Mouse (Mus musculus): ENCODE measurements around the gene Slc25a11. TPM values are rescaled to one million over a fixed set of nuclear protein-coding genes. Genes with fewer than 3 reads are reported as not detected.

The Slc25a11 gene
- polyA plus RNA-seq, 1 experiment, result 136 TPM

DNA sequence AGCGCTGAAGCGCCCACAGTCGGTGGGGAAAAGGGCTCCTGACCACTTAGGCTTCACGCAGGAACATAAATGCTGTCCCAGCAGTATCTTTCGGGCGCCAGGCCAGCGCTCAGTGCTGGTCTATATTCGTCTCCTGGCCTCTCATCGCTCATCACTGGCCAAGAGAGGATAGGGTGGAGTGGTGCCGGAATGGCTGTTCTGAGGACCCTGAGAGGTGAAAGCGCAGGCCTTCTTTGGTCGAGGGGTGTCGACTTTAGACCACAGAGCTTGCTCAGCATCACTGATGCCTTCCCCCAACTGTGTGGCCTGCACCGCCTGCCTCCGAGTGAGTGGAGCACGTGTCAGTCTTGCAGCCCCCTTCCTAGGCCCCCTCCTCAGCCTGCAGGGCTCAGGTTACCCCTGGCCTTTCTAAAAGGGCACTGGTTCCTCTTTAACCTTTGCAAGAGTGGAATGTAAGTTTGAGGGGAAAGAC, 9.2 kb upstream of the Slc25a11 start:
- H3K36me3 ChIP-seq (ENCODE audit: control insufficient read depth, insufficient read depth), result peaks cover 50% of the 10 kb centered on the region
- H3K27me3 ChIP-seq (ENCODE audit: control insufficient read depth, insufficient read depth, insufficient read length), result no peaks in the 10 kb centered on the region
- H3K4me3 ChIP-seq (ENCODE audit: insufficient read depth, poor library complexity, severe bottlenecking), result peak overlapping the region; percentile 99
- peak overlapping the region; percentile 85 for H3ac ChIP-seq (ENCODE audit: control insufficient read depth, insufficient read length, low read depth)
- TF ChIP-seq MAX (IDR thresholded peaks at IDR 0.05) (peak; percentile 83), FOSL1 (IDR thresholded peaks at IDR 0.05; ENCODE audit: insufficient read depth, low read length, poor library complexity, severe bottlenecking) (no peak), USF1 (IDR thresholded peaks at IDR 0.05; ENCODE audit: low read depth) (peak; percentile 11), MYOD1 (IDR thresholded peaks at IDR 0.05; ENCODE audit: control insufficient read depth, insufficient read length, low read depth) (no peak), MYOG (IDR thresholded peaks at IDR 0.05; ENCODE audit: control insufficient read depth, extremely low read depth, insufficient read length) (no peak), CTCF (IDR thresholded peaks at IDR 0.05; ENCODE audit: control insufficient read depth, insufficient read depth, insufficient read length) (no peak), CEBPB (IDR thresholded peaks at IDR 0.05; ENCODE audit: low read depth) (no peak)
- H3K79me2 ChIP-seq (ENCODE audit: control insufficient read depth, insufficient read depth), result peaks cover 94% of the 10 kb centered on the region
- peaks cover 68% of the 10 kb centered on the region for H3K79me3 ChIP-seq (ENCODE audit: low read depth)

DNA sequence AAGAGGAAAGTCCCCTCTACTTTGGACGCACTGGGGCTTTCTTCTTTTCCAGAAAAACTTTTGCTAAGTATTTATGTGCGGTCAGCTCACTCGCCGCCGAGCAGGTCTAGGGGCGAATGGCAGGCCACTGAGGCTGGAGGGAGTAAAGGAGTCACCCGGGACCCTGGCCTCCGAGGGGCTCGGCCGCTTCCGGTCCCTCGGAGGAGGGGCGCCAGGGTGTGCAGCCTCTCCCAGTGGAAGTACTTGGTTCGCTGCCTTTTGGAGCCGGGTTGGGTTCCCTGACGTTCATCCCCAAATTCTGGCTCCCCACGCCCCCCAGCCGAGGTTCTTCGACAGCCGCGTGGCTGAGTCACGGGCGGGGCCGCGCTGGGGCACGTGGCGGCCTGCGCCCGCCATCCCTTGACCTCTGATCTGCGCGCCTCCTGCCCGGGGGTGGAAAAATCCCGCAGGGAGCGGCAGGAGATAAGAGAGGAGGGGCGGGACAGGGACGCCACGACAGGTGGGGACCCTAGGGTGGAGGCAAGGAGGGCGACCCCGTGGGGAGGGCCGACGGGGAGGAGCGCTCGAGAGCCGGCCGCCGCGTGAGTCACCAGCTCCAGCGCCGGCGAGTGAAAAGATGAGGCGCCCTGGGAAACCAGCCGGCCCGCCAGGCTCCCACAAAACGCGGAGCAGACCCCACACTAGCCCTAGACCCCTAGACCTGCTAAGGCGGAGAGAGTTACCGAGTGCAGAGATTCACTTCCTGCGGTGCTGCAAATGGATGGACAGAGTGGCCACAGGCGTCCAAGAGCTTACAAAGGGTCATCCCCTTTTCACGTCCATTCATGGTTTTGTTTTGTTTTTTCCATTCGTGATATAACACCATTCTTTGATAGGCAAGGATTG, 8.5 kb upstream of the Slc25a11 start:
- Histone ChIP-seq H3K79me3 (ENCODE audit: low read depth) (peaks cover 71% of the 10 kb centered on the region), H3ac (ENCODE audit: control insufficient read depth, insufficient read length, low read depth) (peak overlapping the region; percentile 85), H3K36me3 (ENCODE audit: control insufficient read depth, insufficient read depth) (peaks cover 50% of the 10 kb centered on the region), H3K27me3 (ENCODE audit: control insufficient read depth, insufficient read depth, insufficient read length) (no peaks in the 10 kb centered on the region), H3K4me3 (ENCODE audit: insufficient read depth, poor library complexity, severe bottlenecking) (peak overlapping the region; percentile 99), H3K79me2 (ENCODE audit: control insufficient read depth, insufficient read depth) (peaks cover 94% of the 10 kb centered on the region)
- no peak for TF ChIP-seq CEBPB (IDR thresholded peaks at IDR 0.05; ENCODE audit: low read depth)
- peak; percentile 59 for TF ChIP-seq USF1 (IDR thresholded peaks at IDR 0.05; ENCODE audit: low read depth)
- no peak for TF ChIP-seq FOSL1 (IDR thresholded peaks at IDR 0.05; ENCODE audit: insufficient read depth, low read length, poor library complexity, severe bottlenecking)
- TF ChIP-seq MYOG (IDR thresholded peaks at IDR 0.05; ENCODE audit: control insufficient read depth, extremely low read depth, insufficient read length), result no peak
- peak; percentile 83 for TF ChIP-seq MYOD1 (IDR thresholded peaks at IDR 0.05; ENCODE audit: control insufficient read depth, insufficient read length, low read depth)
- TF ChIP-seq MAX (IDR thresholded peaks at IDR 0.05), result peak; percentile 98

DNA sequence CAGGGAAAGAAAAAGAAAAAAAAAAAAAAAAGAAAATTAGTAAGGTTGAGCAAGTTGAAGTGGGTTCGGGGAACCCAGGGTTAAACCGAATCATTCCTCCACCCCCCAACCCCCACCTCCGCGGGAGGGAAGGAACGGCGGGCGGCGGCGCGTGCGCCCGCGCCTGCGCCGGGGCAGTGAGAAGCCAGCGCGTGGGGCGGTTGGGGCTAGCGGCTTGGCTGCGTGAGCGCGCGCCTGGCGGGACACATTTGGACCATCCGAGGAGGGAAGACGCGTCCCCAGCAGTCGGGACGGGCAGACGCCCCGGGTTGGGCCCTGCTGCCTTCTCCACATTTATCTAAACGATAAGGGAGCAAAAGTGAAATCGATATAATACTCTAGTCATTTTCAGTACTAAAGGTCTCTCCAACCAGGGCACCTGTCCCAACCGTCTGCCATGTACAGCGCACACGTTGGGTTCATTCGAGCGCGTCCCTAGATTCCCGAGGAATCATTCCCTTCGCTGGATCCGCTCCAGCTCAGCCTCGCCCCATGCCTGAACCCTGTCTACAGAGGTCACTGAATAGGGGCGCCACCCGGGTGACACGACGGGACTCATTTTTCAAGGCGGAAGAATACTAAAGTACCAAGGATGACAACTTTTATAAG, 7.8 kb upstream of the Slc25a11 start:
- peak overlapping the region; percentile 85 for H3ac ChIP-seq (ENCODE audit: control insufficient read depth, insufficient read length, low read depth)
- no peaks in the 10 kb centered on the region for H3K27me3 ChIP-seq (ENCODE audit: control insufficient read depth, insufficient read depth, insufficient read length)
- TF ChIP-seq MAX (IDR thresholded peaks at IDR 0.05) (peak; percentile 69), CTCF (IDR thresholded peaks at IDR 0.05; ENCODE audit: control insufficient read depth, insufficient read depth, insufficient read length) (no peak)
- H3K36me3 ChIP-seq (ENCODE audit: control insufficient read depth, insufficient read depth), result peaks cover 50% of the 10 kb centered on the region
- peaks cover 94% of the 10 kb centered on the region for H3K79me2 ChIP-seq (ENCODE audit: control insufficient read depth, insufficient read depth)
- H3K79me3 ChIP-seq (ENCODE audit: low read depth), result peaks cover 71% of the 10 kb centered on the region
- peak overlapping the region; percentile 99 for H3K4me3 ChIP-seq (ENCODE audit: insufficient read depth, poor library complexity, severe bottlenecking)

DNA sequence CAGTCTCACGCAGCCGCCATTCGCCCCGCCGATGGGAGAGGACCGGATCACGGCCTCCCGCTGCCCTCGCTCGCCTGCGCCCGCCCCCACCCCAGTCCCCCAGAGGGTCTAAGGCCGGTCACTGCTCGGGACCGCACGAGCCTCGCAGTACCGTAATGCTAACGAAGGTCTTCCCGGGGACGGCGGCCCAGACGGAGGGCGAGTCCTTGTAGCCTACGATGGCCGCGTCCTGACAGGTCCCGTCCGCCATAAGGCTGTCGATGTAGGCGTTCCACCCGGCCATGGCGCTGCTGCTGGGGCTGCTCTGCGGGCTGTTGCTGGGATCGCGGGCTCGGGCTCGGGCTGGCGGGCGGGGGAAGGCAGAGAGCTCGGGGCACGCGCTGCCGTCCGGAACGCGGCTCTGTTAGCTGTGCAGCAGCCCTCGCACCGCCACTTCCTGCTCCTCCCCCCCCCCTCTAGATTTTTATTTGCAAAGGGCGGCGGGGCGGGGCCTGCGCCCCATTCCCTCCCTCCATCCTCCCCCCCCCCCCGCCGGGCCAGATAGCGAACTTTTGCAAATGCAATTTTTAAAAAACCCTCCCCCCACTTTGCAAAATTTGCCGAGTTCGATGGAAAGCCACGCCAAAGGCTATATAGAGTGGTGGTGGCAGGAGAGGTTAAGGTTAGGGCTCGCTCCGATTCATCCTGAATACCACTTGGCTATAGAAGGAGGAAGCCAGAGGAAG, 7.1 kb upstream of the Slc25a11 start, which contains the start of gene Pfn1:
Pfn1 (minus strand) TSS at position 447 of the 725 bp plus-strand sequence.
- H3K79me3 ChIP-seq (ENCODE audit: low read depth), result peaks cover 72% of the 10 kb centered on the region
- peak within 1 kb of the TSS; percentile 91 for H3ac ChIP-seq (ENCODE audit: control insufficient read depth, insufficient read length, low read depth)
- H3K27me3 ChIP-seq (ENCODE audit: control insufficient read depth, insufficient read depth, insufficient read length), result no peaks in the 10 kb centered on the region
- H3K36me3 ChIP-seq (ENCODE audit: control insufficient read depth, insufficient read depth), result peaks cover 50% of the 10 kb centered on the region
- no peak for TF ChIP-seq CEBPB (IDR thresholded peaks at IDR 0.05; ENCODE audit: low read depth)
- no peak for TF ChIP-seq MYOG (IDR thresholded peaks at IDR 0.05; ENCODE audit: control insufficient read depth, extremely low read depth, insufficient read length)
- no peak for TF ChIP-seq CTCF (IDR thresholded peaks at IDR 0.05; ENCODE audit: control insufficient read depth, insufficient read depth, insufficient read length)
- peak; percentile 46 for TF ChIP-seq MAX (IDR thresholded peaks at IDR 0.05)
- H3K4me3 ChIP-seq (ENCODE audit: insufficient read depth, poor library complexity, severe bottlenecking), result peak within 1 kb of the TSS; percentile 99
- H3K79me2 ChIP-seq (ENCODE audit: control insufficient read depth, insufficient read depth), result peaks cover 94% of the 10 kb centered on the region

DNA sequence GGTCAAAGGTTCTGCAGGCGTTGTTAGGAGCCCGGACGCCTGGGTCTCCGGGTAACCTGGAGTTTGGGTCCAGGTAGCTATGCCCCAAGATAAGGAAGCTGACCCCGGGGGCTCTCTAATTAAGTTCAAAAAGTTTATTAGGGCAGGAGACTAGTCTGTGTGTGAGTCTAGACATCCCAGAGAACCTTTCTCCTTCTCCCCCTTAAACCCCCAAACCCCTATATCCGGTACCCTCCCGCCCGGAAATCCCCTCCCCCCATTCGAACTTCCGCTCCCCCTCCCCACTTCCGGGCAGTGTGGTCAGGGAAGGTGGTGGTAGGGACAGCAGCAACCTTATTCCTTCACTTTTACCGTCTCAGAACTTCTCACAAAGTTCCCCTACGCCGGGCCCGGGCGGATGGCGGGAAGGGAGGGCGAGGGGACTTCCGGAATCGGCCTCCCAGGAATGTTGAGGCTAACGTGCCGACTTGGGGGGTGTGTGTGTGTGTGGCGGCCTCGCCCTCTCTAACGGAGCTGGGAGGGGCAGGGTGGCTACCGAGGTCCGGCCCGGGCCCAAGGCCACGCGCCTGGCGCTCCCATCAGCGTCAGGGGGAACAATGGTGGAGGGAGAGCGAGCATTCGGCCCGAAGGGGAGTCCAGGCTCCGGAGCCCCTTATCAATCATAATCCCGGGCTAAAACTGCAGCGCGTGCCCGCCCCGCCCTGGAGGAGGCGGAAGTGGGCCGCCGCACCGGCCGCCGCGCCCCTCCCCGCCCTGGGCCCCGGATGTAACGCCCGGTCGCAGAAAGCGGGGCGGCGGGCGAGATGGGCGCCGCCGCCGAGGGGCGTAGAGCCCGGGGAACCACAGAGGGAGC, 6.3 kb upstream of the Slc25a11 start:
- Histone ChIP-seq H3K27me3 (ENCODE audit: control insufficient read depth, insufficient read depth, insufficient read length) (no peaks in the 10 kb centered on the region), H3ac (ENCODE audit: control insufficient read depth, insufficient read length, low read depth) (peak overlapping the region; percentile 91), H3K79me3 (ENCODE audit: low read depth) (peaks cover 66% of the 10 kb centered on the region), H3K79me2 (ENCODE audit: control insufficient read depth, insufficient read depth) (peaks cover 94% of the 10 kb centered on the region), H3K4me3 (ENCODE audit: insufficient read depth, poor library complexity, severe bottlenecking) (peak overlapping the region; percentile 99), H3K36me3 (ENCODE audit: control insufficient read depth, insufficient read depth) (peaks cover 51% of the 10 kb centered on the region)
- TF ChIP-seq MYOD1 (IDR thresholded peaks at IDR 0.05; ENCODE audit: control insufficient read depth, insufficient read length, low read depth) (no peak), MAX (IDR thresholded peaks at IDR 0.05) (peak; percentile 31)
